9 mouse cellular contexts compared by ENCODE assay signal in the genomic region with DNA sequence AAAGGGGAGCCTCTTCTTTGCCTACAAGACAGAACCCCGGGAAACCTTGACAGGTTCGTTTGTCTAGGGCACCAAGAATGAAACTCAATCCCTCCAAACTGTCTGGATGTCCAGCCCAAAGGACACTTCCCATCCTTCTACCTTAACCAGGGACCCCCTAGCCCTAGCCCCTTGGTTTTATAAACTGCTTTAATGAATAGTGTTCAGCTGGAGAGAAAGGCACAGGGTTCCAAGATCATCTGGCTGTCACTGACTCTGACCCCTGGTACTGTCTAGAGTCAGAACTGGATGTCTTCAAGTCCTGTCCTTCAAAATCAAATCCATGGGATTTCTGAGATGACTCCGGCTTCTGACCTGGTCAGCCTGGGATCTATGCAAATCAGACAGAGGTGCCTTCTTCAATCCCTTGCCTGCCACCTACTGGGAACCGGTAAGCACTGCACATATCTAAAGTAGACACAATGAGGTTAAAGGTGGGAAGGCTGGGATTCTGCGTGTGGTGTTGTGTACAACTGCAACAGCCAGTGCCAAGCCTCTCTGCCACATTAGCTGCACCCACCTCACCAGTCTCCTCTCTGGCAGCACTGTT. TPM values are rescaled to one million over a fixed set of nuclear protein-coding genes. Genes with fewer than 3 reads are reported as not detected.
DNase-seq lines count a peak whose midpoint lies in the region; ATAC-seq lines count a peak whose summit lies in the region.
"Had no signal": no experiment of that assay in that cellular context is flagged by ENCODE, and none has a peak within 500 bp of the region (broad histone marks: within the 10 kb centered on the region; RNA-seq: fewer than 3 reads in every experiment).

No protein-coding gene starts in this region.

- H3K4me3 ChIP-seq in forebrain, embryonic 16.5 days (replicated peaks; ENCODE audit: low read length) = no peak overlapping the region
- H3K4me3 ChIP-seq in limb, embryonic 11.5 days (ENCODE audit: low read depth, low read length) = no peak overlapping the region
- H3K4me3 ChIP-seq: embryonic facial prominence, embryonic 12.5 days had no signal

- H3K4me1 ChIP-seq in forebrain, embryonic 16.5 days (replicated peaks; ENCODE audit: control insufficient read depth, insufficient read depth, low read length) = peaks cover 9% of the 10 kb centered on the region
- no peaks in the 10 kb centered on the region for H3K4me1 ChIP-seq in limb, embryonic 11.5 days (ENCODE audit: control insufficient read depth, insufficient read depth, low read length)
- H3K4me1 ChIP-seq: embryonic facial prominence, embryonic 12.5 days had no signal

- DNase-seq in urinary bladder, postnatal 36 days (ENCODE audit: low spot score in 2 of 2) = peak; percentile 56 to 62
- no peak for DNase-seq in urinary bladder, postnatal 10 days (ENCODE audit: low spot score)
- DNase-seq in induced T-regulatory cell, adult 2 months (ENCODE audit: low read depth) = peak; percentile 84
- DNase-seq in limb, embryonic 11.5 days (ENCODE audit: low spot score) = peak; percentile 67
- peak; percentile 79 for DNase-seq in testis, postnatal 10 days (ENCODE audit: low spot score)

- H3K27ac ChIP-seq in forebrain, embryonic 16.5 days (ENCODE audit: low read length) = no peak overlapping the region
- no peak overlapping the region for H3K27ac ChIP-seq in limb, embryonic 11.5 days (replicated peaks; ENCODE audit: low read depth, low read length)
- H3K27ac ChIP-seq: embryonic facial prominence, embryonic 12.5 days had no signal

- H3K9me3 ChIP-seq in forebrain, embryonic 16.5 days (ENCODE audit: control insufficient read depth, low read length) = no peaks in the 10 kb centered on the region
- no peaks in the 10 kb centered on the region for H3K9me3 ChIP-seq in limb, embryonic 11.5 days (ENCODE audit: control insufficient read depth, low read length)
- H3K9me3 ChIP-seq: embryonic facial prominence, embryonic 12.5 days had no signal

- H3K4me2 ChIP-seq in forebrain, embryonic 16.5 days (ENCODE audit: low read length) = no peak overlapping the region
- no peak overlapping the region for H3K4me2 ChIP-seq in limb, embryonic 11.5 days (ENCODE audit: low read depth, severe bottlenecking)
- H3K4me2 ChIP-seq: embryonic facial prominence, embryonic 12.5 days had no signal

- H3K9ac ChIP-seq in forebrain, embryonic 16.5 days (replicated peaks; ENCODE audit: low read depth, low read length) = no peak overlapping the region
- no peak overlapping the region for H3K9ac ChIP-seq in limb, embryonic 11.5 days (ENCODE audit: low read length)
- H3K9ac ChIP-seq: embryonic facial prominence, embryonic 12.5 days had no signal

- WGBS in forebrain, embryonic 16.5 days = 28% methylated on average over 5 of the region's 5 CpGs
- WGBS in limb, embryonic 11.5 days = 23% methylated on average over 5 of the region's 5 CpGs

- H3K36me3 ChIP-seq in forebrain, embryonic 16.5 days (ENCODE audit: control insufficient read depth, insufficient read depth) = no peaks in the 10 kb centered on the region
- no peaks in the 10 kb centered on the region for H3K36me3 ChIP-seq in limb, embryonic 11.5 days (ENCODE audit: control insufficient read depth, insufficient read depth, low read length)
- H3K36me3 ChIP-seq: embryonic facial prominence, embryonic 12.5 days had no signal

- no peaks in the 10 kb centered on the region for H3K27me3 ChIP-seq in forebrain, embryonic 16.5 days (replicated peaks; ENCODE audit: control insufficient read depth, insufficient read depth, low read length)
- peaks cover 2% of the 10 kb centered on the region; the same call in 1 of the 2 replicates for H3K27me3 ChIP-seq in limb, embryonic 11.5 days (ENCODE audit: control insufficient read depth, insufficient read depth, low read length)

- peak; percentile 67; the same call in 1 of the 2 replicates for ATAC-seq in cerebellum, adult (ENCODE audit: insufficient number of reproducible peaks, low FRiP score, low TSS enrichment)
- ATAC-seq in forebrain, embryonic 16.5 days = peak; percentile 37; the same call in 1 of the 2 replicates
- ATAC-seq in limb, embryonic 11.5 days (ENCODE audit: insufficient number of reproducible peaks, low FRiP score, low TSS enrichment, low read depth) = no peak
- peak; percentile 82 for ATAC-seq in monocyte, adult 5-6 weeks (replicated peaks; ENCODE audit: insufficient number of reproducible peaks, low FRiP score, low TSS enrichment, poor library complexity, severe bottlenecking)

RNA-seq across cellular contexts. Expression of gene Aipl1, which starts 13.0 kb away (rescaled TPM):
- polyA plus RNA-seq in forebrain, embryonic 16.5 days (2015; fragmentation: Nextera tagmentation; extraction: Ambion mirVana) = 0.11 and 0.27 TPM in 2 replicates
- polyA plus RNA-seq in limb, embryonic 11.5 days (2014; fragmentation: Nextera tagmentation; extraction: Ambion mirVana) = 0.19 and 0.34 TPM in 2 replicates
- total RNA-seq in monocyte, adult 5-6 weeks (2017) = 0.67 TPM in 1 of 3 replicates, not detected in the others

RNA-seq across cellular contexts. Expression of gene Pimreg, which starts 17.5 kb away (rescaled TPM):
- polyA plus RNA-seq in forebrain, embryonic 16.5 days (2015; fragmentation: Nextera tagmentation; extraction: Ambion mirVana) = 64.1 and 80.3 TPM in 2 replicates
- polyA plus RNA-seq in limb, embryonic 11.5 days (2014; fragmentation: Nextera tagmentation; extraction: Ambion mirVana) = 165 TPM in 2 replicates
- total RNA-seq in monocyte, adult 5-6 weeks (2017) = not detected in 3 replicates
